Mouse (Mus musculus) midbrain, embryonic 15.5 days (tissue): ENCODE measurements around the gene Smu1. TPM values are rescaled to one million over a fixed set of nuclear protein-coding genes. Genes with fewer than 3 reads are reported as not detected.

ENCODE experiments used
- ATAC-seq: fragments of 200-750 bp; cut with Nextera tagmentation; replicated peaks from 2 replicates; pipeline ENCODE4 v1.8.0; 2017; ENCODE audit warnings: moderate TSS enrichment
- H3K27ac ChIP-seq: fragments of 300-500 bp; sonication (generic); 2 replicates; pipeline ENCODE4 v1.5.1; 2015; ENCODE audit warnings: mild to moderate bottlenecking, inconsistent platforms
- H3K27me3 ChIP-seq: fragments of 300-500 bp; sonication (generic); replicated peaks from 2 replicates; pipeline ENCODE4 v1.6.1; 2015; ENCODE audit warnings: inconsistent platforms
- H3K36me3 ChIP-seq: fragments of 300-500 bp; sonication (generic); replicated peaks from 2 replicates; pipeline ENCODE4 v1.6.1; 2015; ENCODE audit warnings: inconsistent platforms
- H3K4me1 ChIP-seq: fragments of 300-500 bp; sonication (generic); 2 replicates; pipeline ENCODE4 v1.6.1; 2015; ENCODE audit warnings: inconsistent platforms
- H3K4me2 ChIP-seq: fragments of 300-500 bp; sonication (generic); 2 replicates; pipeline ENCODE4 v1.6.1; 2015; ENCODE audit warnings: inconsistent platforms, mild to moderate bottlenecking, moderate library complexity
- H3K4me3 ChIP-seq: fragments of 300-500 bp; sonication (generic); 2 replicates; pipeline ENCODE4 v1.5.1; 2015; ENCODE audit warnings: mild to moderate bottlenecking, inconsistent platforms
- H3K9ac ChIP-seq: fragments of 300-500 bp; sonication (generic); 2 replicates; pipeline ENCODE4 v1.6.1; 2015; ENCODE audit warnings: mild to moderate bottlenecking, inconsistent platforms
- H3K9me3 ChIP-seq: fragments of 300-500 bp; sonication (generic); 2 replicates; pipeline ENCODE4 v1.6.1; 2016; ENCODE audit warnings: inconsistent platforms
- WGBS: fragments of 180-500 bp; shearing (Covaris S2); methylation state at CpG from one replicate; pipeline ENCODE4 v1.1.7; 2015; ENCODE audit warnings: mixed read lengths; 5-methylcytosine and 5-hydroxymethylcytosine counted together
- polyA plus RNA-seq: library from polyadenylated mRNA; unstranded; fragments of >200 nt; fragmentation: Nextera tagmentation; extraction: Ambion mirVana; gene quantifications from 2 replicates; pipeline ENCODE4 v1.2.1, GENCODE M21; 2015

The Smu1 gene
- polyA plus RNA-seq, 1 experiment from 2014 or later: 120 TPM

- Histone ChIP-seq H3K36me3 (no peaks in the 10 kb centered on the region), H3K4me3 (no peak overlapping the region), H3K4me1 (no peaks in the 10 kb centered on the region), H3K27me3 (no peaks in the 10 kb centered on the region), H3K4me2 (no peak overlapping the region), H3K9me3 (no peaks in the 10 kb centered on the region), H3K27ac (no peak overlapping the region), H3K9ac (no peak overlapping the region)
- ATAC-seq: no peak
- 80% methylated on average over 10 of the region's 10 CpGs for WGBS
Observed at GRCm38 (mm10) chr4:40784556-40785169, 26.9 kb upstream of the Smu1 start.

GRCm38 (mm10) chr4:40783049-40783448 lies 25.3 kb upstream of the Smu1 start:
- Histone ChIP-seq H3K36me3 (no peaks in the 10 kb centered on the region), H3K9me3 (no peaks in the 10 kb centered on the region), H3K9ac (no peak overlapping the region), H3K27ac (no peak overlapping the region), H3K4me2 (no peak overlapping the region), H3K27me3 (no peaks in the 10 kb centered on the region), H3K4me1 (no peaks in the 10 kb centered on the region), H3K4me3 (no peak overlapping the region)
- ATAC-seq: no peak
- WGBS: 93% methylated on average over 4 of the region's 4 CpGs

GRCm38 (mm10) chr4:40781797-40782495 lies 24.2 kb upstream of the Smu1 start:
- Histone ChIP-seq H3K4me1 (no peaks in the 10 kb centered on the region), H3K27me3 (no peaks in the 10 kb centered on the region), H3K9me3 (no peaks in the 10 kb centered on the region), H3K4me2 (no peak overlapping the region), H3K9ac (no peak overlapping the region), H3K27ac (no peak overlapping the region), H3K36me3 (no peaks in the 10 kb centered on the region), H3K4me3 (no peak overlapping the region)
- no peak for ATAC-seq
- 81% methylated on average over 8 of the region's 8 CpGs for WGBS

- Histone ChIP-seq H3K9me3 (no peaks in the 10 kb centered on the region), H3K4me1 (no peaks in the 10 kb centered on the region), H3K4me2 (no peak overlapping the region), H3K27ac (no peak overlapping the region), H3K36me3 (no peaks in the 10 kb centered on the region), H3K4me3 (no peak overlapping the region), H3K27me3 (no peaks in the 10 kb centered on the region), H3K9ac (no peak overlapping the region)
- no peak for ATAC-seq
- 46% methylated on average over 3 of the region's 3 CpGs for WGBS
Observed at GRCm38 (mm10) chr4:40781143-40781542, 23.4 kb upstream of the Smu1 start.

GRCm38 (mm10) chr4:40778656-40779055 lies 20.9 kb upstream of the Smu1 start:
- no peak overlapping the region for H3K27ac ChIP-seq
- H3K4me1 ChIP-seq: peaks cover 11% of the 10 kb centered on the region
- no peak overlapping the region for H3K4me2 ChIP-seq
- H3K4me3 ChIP-seq: no peak overlapping the region
- H3K9ac ChIP-seq: no peak overlapping the region
- no peaks in the 10 kb centered on the region for H3K27me3 ChIP-seq
- WGBS: 78% methylated on average over 6 of the region's 6 CpGs
- ATAC-seq: no peak
- no peaks in the 10 kb centered on the region for H3K9me3 ChIP-seq
- H3K36me3 ChIP-seq: no peaks in the 10 kb centered on the region

- H3K9ac ChIP-seq: no peak overlapping the region
- ATAC-seq: no peak
- no peak overlapping the region for H3K4me2 ChIP-seq
- peaks cover 11% of the 10 kb centered on the region for H3K4me1 ChIP-seq
- WGBS: 28% methylated on average over 2 of the region's 2 CpGs
- H3K27me3 ChIP-seq: no peaks in the 10 kb centered on the region
- H3K9me3 ChIP-seq: no peaks in the 10 kb centered on the region
- no peaks in the 10 kb centered on the region for H3K36me3 ChIP-seq
- H3K27ac ChIP-seq: no peak overlapping the region
- no peak overlapping the region for H3K4me3 ChIP-seq
Observed at GRCm38 (mm10) chr4:40777116-40777515, 19.4 kb upstream of the Smu1 start.

- Histone ChIP-seq H3K4me2 (no peak overlapping the region), H3K36me3 (no peaks in the 10 kb centered on the region), H3K4me1 (peaks cover 11% of the 10 kb centered on the region), H3K27me3 (no peaks in the 10 kb centered on the region), H3K4me3 (no peak overlapping the region), H3K27ac (no peak overlapping the region), H3K9ac (no peak overlapping the region), H3K9me3 (no peaks in the 10 kb centered on the region)
- 82% methylated on average over 4 of the region's 4 CpGs for WGBS
- ATAC-seq: no peak
Observed at GRCm38 (mm10) chr4:40776416-40776815, 18.7 kb upstream of the Smu1 start.

GRCm38 (mm10) chr4:40774279-40775259 lies 16.8 kb upstream of the Smu1 start:
- H3K4me3 ChIP-seq: no peak overlapping the region
- H3K9me3 ChIP-seq: no peaks in the 10 kb centered on the region
- 20% methylated on average over 12 of the region's 12 CpGs for WGBS
- peak; percentile 65 for ATAC-seq
- H3K4me1 ChIP-seq: peaks cover 11% of the 10 kb centered on the region
- no peak overlapping the region for H3K27ac ChIP-seq
- H3K9ac ChIP-seq: 0 out of 2 replicates have a peak overlapping the region, but pooled peaks have one; percentile 2
- no peaks in the 10 kb centered on the region for H3K27me3 ChIP-seq
- H3K4me2 ChIP-seq: peak overlapping the region; percentile 34; the same call in 1 of the 2 replicates
- no peaks in the 10 kb centered on the region for H3K36me3 ChIP-seq

- Histone ChIP-seq H3K4me3 (no peak overlapping the region), H3K27me3 (peaks cover 10% of the 10 kb centered on the region; the same call in 1 of the 2 replicates), H3K27ac (no peak overlapping the region), H3K9ac (no peak overlapping the region), H3K9me3 (no peaks in the 10 kb centered on the region), H3K36me3 (no peaks in the 10 kb centered on the region; the same call in 1 of the 2 replicates), H3K4me2 (no peak overlapping the region), H3K4me1 (peaks cover 9% of the 10 kb centered on the region)
- WGBS: 58% methylated on average over 5 of the region's 5 CpGs
- no peak for ATAC-seq
Observed at GRCm38 (mm10) chr4:40759876-40760275, 2.2 kb upstream of the Smu1 start.

- Histone ChIP-seq H3K4me2 (peak overlapping the region; percentile 70), H3K27me3 (peaks cover 10% of the 10 kb centered on the region; the same call in 1 of the 2 replicates), H3K9ac (peak overlapping the region; percentile 68), H3K36me3 (peaks cover 17% of the 10 kb centered on the region), H3K4me1 (peaks cover 9% of the 10 kb centered on the region), H3K4me3 (peak overlapping the region; percentile 67), H3K9me3 (no peaks in the 10 kb centered on the region), H3K27ac (peak overlapping the region; percentile 71)
- WGBS: under 1% methylated on average over 39 of the region's 39 CpGs
- peak; percentile 85 for ATAC-seq
Observed at GRCm38 (mm10) chr4:40757157-40757779, 455 bp downstream of the Smu1 start.

- Histone ChIP-seq H3K27ac (no peak overlapping the region), H3K9me3 (no peaks in the 10 kb centered on the region), H3K9ac (no peak overlapping the region), H3K27me3 (no peaks in the 10 kb centered on the region), H3K36me3 (peaks cover 65% of the 10 kb centered on the region), H3K4me2 (no peak overlapping the region), H3K4me3 (no peak overlapping the region), H3K4me1 (no peaks in the 10 kb centered on the region)
- WGBS: 63% methylated on average over 1 of the region's 1 CpGs
- peak; percentile 38; the same call in 1 of the 2 replicates for ATAC-seq
Observed at GRCm38 (mm10) chr4:40735351-40735750, 22.4 kb downstream of the Smu1 start.

- ATAC-seq: no peak
- no peak overlapping the region for H3K4me3 ChIP-seq
- H3K36me3 ChIP-seq: peaks cover 68% of the 10 kb centered on the region
- no peak overlapping the region for H3K4me2 ChIP-seq
- peaks cover 22% of the 10 kb centered on the region for H3K4me1 ChIP-seq
- H3K27ac ChIP-seq: no peak overlapping the region
- H3K9me3 ChIP-seq: no peaks in the 10 kb centered on the region
- H3K9ac ChIP-seq: no peak overlapping the region
- H3K27me3 ChIP-seq: no peaks in the 10 kb centered on the region
Observed at GRCm38 (mm10) chr4:40731262-40731661, 26.5 kb downstream of the Smu1 start.
